Mouse (Mus musculus) CH12.LX (cell line): ENCODE results near the gene Lmna. TPM values are rescaled to one million over a fixed set of nuclear protein-coding genes. Genes with fewer than 3 reads are reported as not detected.

Source experiments
- DNase-seq: peaks from one replicate; pipeline ENCODE4 v3.0.0-alpha.2; 2013; ENCODE audit errors: extremely low read depth
- H3K27ac ChIP-seq: 2 replicates; pipeline ENCODE4 v1.5.1; 2012; ENCODE audit warnings: low read depth, mild to moderate bottlenecking, control low read depth, moderate library complexity; ENCODE audit not compliant: insufficient read depth
- H3K27me3 ChIP-seq: replicated peaks from 2 replicates; pipeline ENCODE3; 2012; ENCODE audit warnings: inconsistent platforms
- H3K36me3 ChIP-seq, 2 experiments: replicated peaks in 1 of 2; 2 replicates each; pipeline versions ENCODE3 to v1.6.1; 2012; ENCODE audit warnings: inconsistent platforms in 1 of 2, low read length in 1 of 2, mild to moderate bottlenecking in 1 of 2, mixed read lengths in 1 of 2, moderate library complexity in 1 of 2; ENCODE audit not compliant: control insufficient read depth in 1 of 2, insufficient read depth in 1 of 2
- H3K4me1 ChIP-seq, 2 experiments: 2 replicates each; pipeline ENCODE4 v1.6.1; 2012; ENCODE audit warnings: inconsistent platforms in 1 of 2, moderate library complexity in 1 of 2; ENCODE audit not compliant: insufficient read depth in 2 of 2, control insufficient read depth in 1 of 2
- H3K4me2 ChIP-seq: 2 replicates; pipeline ENCODE4 v1.6.1; 2012; ENCODE audit warnings: low read depth, mild to moderate bottlenecking, control low read depth; ENCODE audit not compliant: poor library complexity, insufficient read depth, severe bottlenecking
- H3K4me3 ChIP-seq, 3 experiments: fragments of 150-350 bp in 1 of 3; sonication (generic) in 1 of 3; replicated peaks in 1 of 3; 2 replicates each; pipeline versions ENCODE3 to v1.5.1; 2011 to 2012; ENCODE audit warnings: low read depth in 2 of 3, low read length in 2 of 3, mild to moderate bottlenecking in 2 of 3, moderate library complexity in 2 of 3, control low read depth in 1 of 3, improper control_type of control experiment in 1 of 3, inconsistent platforms in 1 of 3, mixed read lengths in 1 of 3; ENCODE audit not compliant: poor library complexity in 1 of 3
- H3K79me2 ChIP-seq: replicated peaks from 2 replicates; pipeline ENCODE4 v1.6.1; 2012; ENCODE audit warnings: mild to moderate bottlenecking, moderate library complexity; ENCODE audit not compliant: control insufficient read depth, poor library complexity, insufficient read depth, severe bottlenecking; ENCODE audit errors: extremely low read depth
- H3K9ac ChIP-seq: 2 replicates; pipeline ENCODE4 v1.6.1; 2012; ENCODE audit warnings: low read depth, mild to moderate bottlenecking, control low read depth, moderate library complexity; ENCODE audit not compliant: insufficient read depth
- H3K9me3 ChIP-seq: replicated peaks from 2 replicates; pipeline ENCODE3; 2012; ENCODE audit warnings: low read length, inconsistent platforms, mixed read lengths
- CTCF ChIP-seq, 2 experiments: IDR thresholded peaks in 1 of 2; conservative IDR thresholded peaks in 1 of 2; 2 replicates each; pipeline ENCODE4 v1.5.1; 2011 to 2012; ENCODE audit warnings: low read depth in 2 of 2, low read length in 2 of 2, improper control_type of control experiment in 1 of 2, inconsistent platforms in 1 of 2, mild to moderate bottlenecking in 1 of 2, moderate library complexity in 1 of 2
- GABPA ChIP-seq: IDR thresholded peaks from 2 replicates; pipeline ENCODE4 v1.6.1; 2012; ENCODE audit warnings: low read depth, low read length, improper control_type of control experiment, inconsistent platforms; ENCODE audit not compliant: insufficient replicate concordance
- HCFC1 ChIP-seq: IDR thresholded peaks from 2 replicates; pipeline ENCODE4 v1.6.1; 2012; ENCODE audit warnings: low read depth, mild to moderate bottlenecking, inconsistent platforms, low read length, improper control_type of control experiment
- JUND ChIP-seq: conservative IDR thresholded peaks from 2 replicates; pipeline ENCODE4 v1.6.1; 2011; ENCODE audit warnings: low read depth, low read length, improper control_type of control experiment
- MAX ChIP-seq: IDR thresholded peaks from 2 replicates; pipeline ENCODE4 v1.6.1; 2011; ENCODE audit warnings: low read length, improper control_type of control experiment
- MAZ ChIP-seq: IDR thresholded peaks from 2 replicates; pipeline ENCODE4 v1.6.1; 2012; ENCODE audit warnings: low read depth, mild to moderate bottlenecking, inconsistent platforms, low read length, improper control_type of control experiment, moderate library complexity
- MXI1 ChIP-seq: IDR thresholded peaks from 2 replicates; pipeline ENCODE4 v1.6.1; 2011; ENCODE audit warnings: mild to moderate bottlenecking, low read depth, low read length, improper control_type of control experiment
- NELFE ChIP-seq: IDR thresholded peaks from 2 replicates; pipeline ENCODE4 v1.6.1; 2011; ENCODE audit warnings: low read depth, low read length, improper control_type of control experiment
- NRF1 ChIP-seq: IDR thresholded peaks from 2 replicates; pipeline ENCODE4 v1.6.1; 2014; ENCODE audit warnings: low read depth, mild to moderate bottlenecking, inconsistent platforms, low read length, improper control_type of control experiment, moderate library complexity
- POLR2A ChIP-seq: IDR thresholded peaks from 2 replicates; pipeline ENCODE4 v1.6.1; 2011; ENCODE audit warnings: low read depth, mild to moderate bottlenecking, improper control_type of control experiment, low read length
- POLR2AphosphoS2 ChIP-seq: IDR thresholded peaks from 2 replicates; pipeline ENCODE4 v1.6.1; 2011; ENCODE audit warnings: low read depth, low read length, improper control_type of control experiment
- RAD21 ChIP-seq: IDR thresholded peaks from 2 replicates; pipeline ENCODE4 v1.6.1; 2011; ENCODE audit warnings: low read depth, mild to moderate bottlenecking, low read length, improper control_type of control experiment, moderate library complexity
- SIN3A ChIP-seq: IDR thresholded peaks from 2 replicates; pipeline ENCODE4 v1.6.1; 2012; ENCODE audit warnings: low read length, improper control_type of control experiment, inconsistent platforms
- UBTF ChIP-seq: IDR thresholded peaks from 2 replicates; pipeline ENCODE4 v1.6.1; 2012; ENCODE audit warnings: low read depth, mild to moderate bottlenecking, inconsistent platforms, low read length, improper control_type of control experiment, moderate library complexity
- USF1 ChIP-seq: IDR thresholded peaks from 2 replicates; pipeline ENCODE4 v1.6.1; 2014; ENCODE audit warnings: low read depth, mild to moderate bottlenecking, inconsistent platforms, low read length, improper control_type of control experiment
- USF2 ChIP-seq: conservative IDR thresholded peaks from 2 replicates; pipeline ENCODE4 v1.6.1; 2011; ENCODE audit warnings: low read depth, low read length, improper control_type of control experiment
- dilution Hi-C: fragments of 300-500 bp; cut with MboI; formaldehyde crosslinking; loops from 2 replicates; pipeline ENCODE4 v1.14.3; 2020; ENCODE audit warnings: low sequenced_read_pairs; ENCODE audit not compliant: extremely low pct_unique_long_range_greater_than_20kb, extremely low pct_ligation_motif_present
- in situ Hi-C: fragments of 300-500 bp; cut with MboI; formaldehyde crosslinking; loops from 3 replicates; pipeline ENCODE4 v1.14.3; 2019; ENCODE audit warnings: low sequenced_read_pairs, low pct_ligation_motif_present, low pct_unique_long_range_greater_than_20kb, mixed read lengths
- polyA plus RNA-seq: library from polyadenylated mRNA; unstranded; fragments of >175 nt; gene quantifications from 2 replicates; pipeline ENCODE4 v1.2.1, GENCODE M21; 2012; ENCODE audit warnings: low read depth; ENCODE audit not compliant: insufficient read length
- total RNA-seq, 2 experiments: library from RNA; depleted of rRNA; stranded (reverse); fragments of 300-350 nt in 1 of 2; fragments of >200 nt in 1 of 2; gene quantifications; 2 replicates each; pipeline ENCODE4 v1.2.3; 2012 to 2014

The Lmna gene
- total and polyA plus RNA-seq, 3 experiments = 16.1 to 67.7 (median 17.2) TPM

DNA sequence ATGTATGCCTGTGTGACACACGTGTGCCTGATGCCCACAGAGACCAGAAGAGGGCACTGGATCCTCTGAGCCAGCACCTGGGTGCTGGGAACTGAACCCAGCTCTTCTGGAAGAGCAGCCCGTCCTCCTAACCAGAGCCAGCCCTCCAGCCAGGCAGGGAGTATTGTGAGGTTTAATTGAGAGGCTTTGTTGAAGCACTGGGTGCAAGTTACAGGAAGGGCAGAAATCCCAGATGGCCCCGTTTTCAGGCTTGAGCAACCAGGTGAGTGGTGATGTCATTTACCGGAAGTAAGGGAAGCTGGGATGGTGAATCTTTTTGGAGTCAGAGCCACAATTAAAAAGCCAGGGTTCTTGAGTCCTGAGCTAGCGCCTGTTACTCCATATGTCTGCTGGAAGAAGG is 15.3 kb upstream of the Lmna start:
- dilution Hi-C loops = no loop called here
- peaks cover 27 to 50% of the 10 kb centered on the region in 2 experiments for H3K4me1 ChIP-seq
- in situ Hi-C loops = no loop called here
- no peak for TF ChIP-seq SIN3A
- no peak for TF ChIP-seq JUND
- no peak for TF ChIP-seq NRF1
- no peak for TF ChIP-seq POLR2A
- 0 out of 4 replicates have a peak, but pooled peaks of 1 of the 2 experiments have one; percentile 6 for TF ChIP-seq CTCF (conservative IDR thresholded peaks at IDR 0.05 in 1 of 2, IDR thresholded peaks at IDR 0.05 in 1 of 2; ENCODE audit: low read depth in 2 of 2, low read length in 2 of 2)
- no peak for TF ChIP-seq MXI1
- no peak overlapping the region for H3K4me2 ChIP-seq
- H3K9ac ChIP-seq = no peak overlapping the region
- no peak for DNase-seq
- peaks cover 3% of the 10 kb centered on the region for H3K27me3 ChIP-seq
- H3K36me3 ChIP-seq = peaks cover 9 to 41% of the 10 kb centered on the region in 2 experiments
- no peaks in the 10 kb centered on the region for H3K9me3 ChIP-seq
- H3K4me3 ChIP-seq = no peak overlapping the region
- H3K27ac ChIP-seq = no peak overlapping the region
- H3K79me2 ChIP-seq = no peaks in the 10 kb centered on the region

DNA sequence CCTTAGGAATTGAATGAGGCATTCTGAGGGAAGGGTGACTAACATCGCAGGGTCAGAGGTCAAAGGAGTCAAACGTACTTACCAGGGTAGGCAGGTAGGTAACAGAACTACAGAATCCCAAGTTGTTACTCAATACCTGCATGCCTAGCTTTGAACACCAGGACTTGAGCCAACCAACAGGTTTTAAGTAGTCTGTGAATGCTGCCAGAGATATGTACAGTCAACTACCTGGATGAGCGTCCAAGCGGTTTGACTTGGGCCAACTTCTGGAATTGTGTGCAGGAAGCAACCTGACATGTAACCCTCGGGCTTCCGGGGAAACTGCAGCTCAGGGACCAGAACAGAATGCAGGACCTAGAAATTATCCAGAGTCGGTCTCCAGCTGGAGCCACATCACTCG is 13.3 kb upstream of the Lmna start:
- H3K9ac ChIP-seq = no peak overlapping the region
- no peaks in the 10 kb centered on the region for H3K9me3 ChIP-seq
- no peak overlapping the region for H3K4me2 ChIP-seq
- H3K27ac ChIP-seq = no peak overlapping the region
- peaks cover 9% of the 10 kb centered on the region for H3K27me3 ChIP-seq
- H3K4me3 ChIP-seq = no peak overlapping the region
- DNase-seq = no peak
- dilution Hi-C loops (no loop called here), in situ Hi-C loops (loop anchor here (5.0 kb wide), 2 partner anchors 36 to 116 kb away; no protein-coding TSS in a partner anchor)
- no peaks in the 10 kb centered on the region for H3K79me2 ChIP-seq
- peaks cover 9 to 31% of the 10 kb centered on the region in 2 experiments for H3K36me3 ChIP-seq
- peaks cover 27 to 46% of the 10 kb centered on the region in 2 experiments for H3K4me1 ChIP-seq
- TF ChIP-seq UBTF (no peak), USF1 (no peak), GABPA (no peak), MAX (no peak), POLR2AphosphoS2 (no peak), MAZ (no peak), HCFC1 (no peak), NRF1 (no peak), USF2 (no peak), NELFE (no peak), RAD21 (no peak), POLR2A (no peak)
